10 mouse cellular contexts compared by ENCODE assay signal in the genomic region with DNA sequence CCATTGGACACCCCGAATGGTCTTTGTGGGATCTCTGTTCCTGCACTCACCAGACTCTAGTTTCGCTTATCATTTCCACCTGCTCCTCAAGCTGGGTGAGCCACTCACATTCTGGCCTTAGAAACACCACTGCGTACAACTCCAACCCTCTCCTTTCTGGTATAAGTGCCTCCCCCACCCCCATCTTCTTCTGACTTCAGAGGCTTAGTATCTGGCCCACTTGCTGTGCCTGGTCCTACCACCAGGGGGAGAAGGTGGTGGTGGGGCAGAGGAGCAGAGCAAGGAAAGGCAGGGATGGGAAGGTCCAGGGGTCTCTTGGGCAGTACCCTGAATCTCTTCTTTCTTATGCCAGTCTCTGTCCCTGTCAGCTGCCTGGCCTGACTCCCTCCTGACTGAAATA. TPM values are rescaled to one million over a fixed set of nuclear protein-coding genes. Genes with fewer than 3 reads are reported as not detected.
DNase-seq lines count a peak whose midpoint lies in the region; ATAC-seq and TF ChIP-seq lines count a peak whose summit lies in the region.
"Had no signal": no experiment of that assay in that cellular context is flagged by ENCODE, and none has a peak within 500 bp of the region (broad histone marks: within the 10 kb centered on the region; RNA-seq: fewer than 3 reads in every experiment).

No protein-coding gene starts in this region.

- POLR2A ChIA-PET in Patski (lab: Charles Lee), result interaction anchor here (1.2 kb wide), 1 partner anchor 414 kb away, joined by 5 read pairs; no protein-coding TSS in a partner anchor

- peak; percentile 43; the same call in 1 of the 2 replicates for ATAC-seq in frontal cortex, adult (ENCODE audit: low TSS enrichment)
- no peak for ATAC-seq in Patski
- ATAC-seq in monocyte, adult 5-6 weeks (replicated peaks; ENCODE audit: insufficient number of reproducible peaks, low FRiP score, low TSS enrichment, poor library complexity, severe bottlenecking), result peak; percentile 68

- no peaks in the 10 kb centered on the region for H3K27me3 ChIP-seq in Patski
- H3K27me3 ChIP-seq: embryonic facial prominence, embryonic 12.5 days; limb, embryonic 15.5 days had no signal

- in situ Hi-C loops in Patski (cut with MboI; ENCODE audit: low pct_unique_long_range_greater_than_20kb), result no loop called here

- TF ChIP-seq CTCF in Patski (IDR thresholded peaks at IDR 0.05), result peak; percentile 78

- DNase-seq in frontal cortex, postnatal 14 days (ENCODE audit: low spot score in 2 of 2), result no peak
- DNase-seq in 416B (ENCODE audit: low read depth), result peak; percentile 47
- DNase-seq in Patski (ENCODE audit: low read depth, low spot score), result no peak
- peak; percentile 56 for DNase-seq in embryo, embryonic 11 days
- peak; percentile 51 to 91 for DNase-seq in kidney, postnatal 36 days
- DNase-seq in thymus, postnatal 14 days, result peak; percentile 84

- CTCF ChIA-PET in Patski (lab: Charles Lee), result interaction anchor here (1.0 to 2.4 kb wide), 7 partner anchors 10 to 426 kb away, joined by 3 to 17 read pairs (median 4); no protein-coding TSS in a partner anchor

RNA-seq across cellular contexts. Expression of gene Lysmd4, which starts 5.3 kb away (rescaled TPM):
- 10.3 TPM for polyA plus RNA-seq in Patski (2021)
- 2.7 to 7.8 TPM (median 7.5 TPM) in 3 replicates for total RNA-seq in monocyte, adult 5-6 weeks (2017)

Comparison
In these comparisons a context has a peak if more than half of its experiments do, and no peak if none do; other contexts are left out.
1. DNase-seq: peak in 416B (single experiment), embryo, embryonic 11 days (single experiment), kidney, postnatal 36 days (2 of 2) and thymus, postnatal 14 days (single experiment); none in frontal cortex, postnatal 14 days (0 of 2) and Patski (single experiment).